Mouse (Mus musculus) forebrain, embryonic 16.5 days (tissue): ENCODE data around the gene Prox1. TPM values are rescaled to one million over a fixed set of nuclear protein-coding genes. Genes with fewer than 3 reads are reported as not detected.
A peak's percentile ranks its signal among the peaks of the same experiment; 100 is the strongest.

Experiments used
- ATAC-seq: fragments of 200-750 bp; cut with Nextera tagmentation; 2 replicates; pipeline ENCODE4 v1.8.0; 2017; ENCODE audit warnings: mild to moderate bottlenecking, moderate library complexity
- H3K27ac ChIP-seq: fragments of 300-500 bp; sonication (generic); 2 replicates; pipeline ENCODE4 v1.5.1; 2014; ENCODE audit warnings: low read length, control low read depth
- H3K27me3 ChIP-seq: fragments of 300-500 bp; sonication (generic); replicated peaks from 2 replicates; pipeline ENCODE4 v1.6.1; 2014; ENCODE audit warnings: low read length; ENCODE audit not compliant: control insufficient read depth, insufficient read depth
- H3K36me3 ChIP-seq: fragments of 300-500 bp; sonication (generic); 2 replicates; pipeline ENCODE4 v1.6.1; 2014; ENCODE audit not compliant: control insufficient read depth, insufficient read depth
- H3K4me1 ChIP-seq: fragments of 300-500 bp; sonication (generic); replicated peaks from 2 replicates; pipeline ENCODE4 v1.6.1; 2014; ENCODE audit warnings: low read length; ENCODE audit not compliant: control insufficient read depth, insufficient read depth
- H3K4me2 ChIP-seq: fragments of 300-500 bp; sonication (generic); 2 replicates; pipeline ENCODE4 v1.6.1; 2014; ENCODE audit warnings: mild to moderate bottlenecking, low read length, control low read depth
- H3K4me3 ChIP-seq: fragments of 300-500 bp; sonication (generic); replicated peaks from 2 replicates; pipeline ENCODE4 v1.5.1; 2014; ENCODE audit warnings: mild to moderate bottlenecking, low read length, control low read depth
- H3K9ac ChIP-seq: fragments of 300-500 bp; sonication (generic); replicated peaks from 2 replicates; pipeline ENCODE4 v1.6.1; 2014; ENCODE audit warnings: low read depth, low read length, control low read depth
- H3K9me3 ChIP-seq: fragments of 300-500 bp; sonication (generic); 2 replicates; pipeline ENCODE4 v1.6.1; 2016; ENCODE audit warnings: low read length; ENCODE audit not compliant: control insufficient read depth
- WGBS: fragments of 180-500 bp; shearing (Covaris S2); extraction: QIAGEN DNeasy Blood & Tissue Kit; methylation state at CpG from one replicate; pipeline ENCODE4 v1.1.7; 2014; 5-methylcytosine and 5-hydroxymethylcytosine counted together
- polyA plus RNA-seq: library from polyadenylated mRNA; unstranded; fragments of >200 nt; fragmentation: Nextera tagmentation; extraction: Ambion mirVana; gene quantifications from 2 replicates; pipeline ENCODE4 v1.2.1, GENCODE M21; 2015

Gene Prox1
- polyA plus RNA-seq, 1 experiment from 2014 or later = 9.4 TPM

- ATAC-seq = peak; percentile 17; the same call in 1 of the 2 replicates
- Histone ChIP-seq H3K27me3 (peaks cover 13% of the 10 kb centered on the region), H3K4me3 (peak overlapping the region; percentile 70), H3K4me1 (peaks cover 31% of the 10 kb centered on the region), H3K36me3 (no peaks in the 10 kb centered on the region), H3K9ac (peak overlapping the region; percentile 64), H3K4me2 (peak overlapping the region; percentile 81), H3K9me3 (no peaks in the 10 kb centered on the region), H3K27ac (peak overlapping the region; percentile 42; the same call in 1 of the 2 replicates)
- under 1% methylated on average over 51 of the region's 51 CpGs for WGBS
These were observed 1.5 kb downstream of the Prox1 start for GRCm38 (mm10) chr1:190168761-190169671.

GRCm38 (mm10) chr1:190168115-190168514 lies 2.4 kb downstream of the Prox1 start:
- H3K4me1 ChIP-seq = peaks cover 23% of the 10 kb centered on the region
- 3% methylated on average over 4 of the region's 4 CpGs for WGBS

GRCm38 (mm10) chr1:190167609-190168008 lies 2.9 kb downstream of the Prox1 start:
- H3K4me1 ChIP-seq = peaks cover 21% of the 10 kb centered on the region
- peaks cover 15% of the 10 kb centered on the region for H3K27me3 ChIP-seq
- no peak for ATAC-seq
- no peaks in the 10 kb centered on the region for H3K9me3 ChIP-seq
- WGBS = 0% methylated on average over 1 of the region's 1 CpGs
- no peaks in the 10 kb centered on the region for H3K36me3 ChIP-seq
- no peak overlapping the region for H3K27ac ChIP-seq
- peak overlapping the region; percentile 13; the same call in 1 of the 2 replicates for H3K4me3 ChIP-seq
- H3K4me2 ChIP-seq = peak overlapping the region; percentile 25; the same call in 1 of the 2 replicates
- H3K9ac ChIP-seq = no peak overlapping the region

More at GRCm38 (mm10) chr1:190168115-190168514, 2.4 kb downstream of the Prox1 start:
- H3K36me3 ChIP-seq = no peaks in the 10 kb centered on the region
- no peaks in the 10 kb centered on the region for H3K9me3 ChIP-seq
- H3K4me2 ChIP-seq = peak overlapping the region; percentile 81
- ATAC-seq = no peak
- H3K27me3 ChIP-seq = peaks cover 13% of the 10 kb centered on the region
- peak overlapping the region; percentile 64; the same call in 1 of the 2 replicates for H3K9ac ChIP-seq
- no peak overlapping the region for H3K27ac ChIP-seq
- peak overlapping the region; percentile 70 for H3K4me3 ChIP-seq

- Histone ChIP-seq H3K36me3 (no peaks in the 10 kb centered on the region), H3K4me2 (no peak overlapping the region), H3K9ac (no peak overlapping the region), H3K4me3 (no peak overlapping the region), H3K9me3 (no peaks in the 10 kb centered on the region), H3K27ac (no peak overlapping the region), H3K4me1 (peaks cover 17% of the 10 kb centered on the region), H3K27me3 (peaks cover 13% of the 10 kb centered on the region)
- no peak for ATAC-seq
- 12% methylated on average over 4 of the region's 4 CpGs for WGBS
These were observed 5.0 kb downstream of the Prox1 start for GRCm38 (mm10) chr1:190165511-190165910.

- H3K4me3 ChIP-seq = no peak overlapping the region
- peaks cover 8% of the 10 kb centered on the region for H3K4me1 ChIP-seq
- H3K9me3 ChIP-seq = no peaks in the 10 kb centered on the region
- no peak overlapping the region for H3K4me2 ChIP-seq
- ATAC-seq = no peak
- H3K36me3 ChIP-seq = no peaks in the 10 kb centered on the region
- H3K27me3 ChIP-seq = peaks cover 13% of the 10 kb centered on the region
- WGBS = 77% methylated on average over 6 of the region's 6 CpGs
- no peak overlapping the region for H3K9ac ChIP-seq
- H3K27ac ChIP-seq = no peak overlapping the region
These were observed 7.0 kb downstream of the Prox1 start for GRCm38 (mm10) chr1:190163471-190163870.

GRCm38 (mm10) chr1:190161708-190162465 lies 8.6 kb downstream of the Prox1 start:
- H3K27ac ChIP-seq = no peak overlapping the region
- H3K9ac ChIP-seq = no peak overlapping the region
- H3K27me3 ChIP-seq = peaks cover 12% of the 10 kb centered on the region; the same call in 1 of the 2 replicates
- 66% methylated on average over 19 of the region's 19 CpGs for WGBS
- H3K9me3 ChIP-seq = no peaks in the 10 kb centered on the region
- H3K4me1 ChIP-seq = peaks cover 8% of the 10 kb centered on the region; the same call in 1 of the 2 replicates
- H3K36me3 ChIP-seq = no peaks in the 10 kb centered on the region
- H3K4me2 ChIP-seq = no peak overlapping the region
- no peak for ATAC-seq
- H3K4me3 ChIP-seq = no peak overlapping the region

GRCm38 (mm10) chr1:190161288-190161687 lies 9.2 kb downstream of the Prox1 start:
- no peaks in the 10 kb centered on the region for H3K9me3 ChIP-seq
- H3K4me3 ChIP-seq = no peak overlapping the region
- H3K27ac ChIP-seq = no peak overlapping the region
- peaks cover 8% of the 10 kb centered on the region; the same call in 1 of the 2 replicates for H3K4me1 ChIP-seq
- WGBS = 85% methylated on average over 18 of the region's 18 CpGs
- no peak overlapping the region for H3K9ac ChIP-seq
- no peak for ATAC-seq
- peaks cover 14% of the 10 kb centered on the region; the same call in 1 of the 2 replicates for H3K27me3 ChIP-seq
- no peak overlapping the region for H3K4me2 ChIP-seq
- H3K36me3 ChIP-seq = no peaks in the 10 kb centered on the region

GRCm38 (mm10) chr1:190159457-190159856 lies 11.1 kb downstream of the Prox1 start:
- no peaks in the 10 kb centered on the region for H3K9me3 ChIP-seq
- peaks cover 15% of the 10 kb centered on the region for H3K4me1 ChIP-seq
- no peak overlapping the region for H3K4me2 ChIP-seq
- 27% methylated on average over 11 of the region's 11 CpGs for WGBS
- no peak for ATAC-seq
- no peak overlapping the region for H3K4me3 ChIP-seq
- H3K27ac ChIP-seq = no peak overlapping the region
- H3K9ac ChIP-seq = no peak overlapping the region
- H3K36me3 ChIP-seq = no peaks in the 10 kb centered on the region
- H3K27me3 ChIP-seq = peaks cover 11% of the 10 kb centered on the region; the same call in 1 of the 2 replicates

GRCm38 (mm10) chr1:190155751-190156150 lies 14.8 kb downstream of the Prox1 start:
- Histone ChIP-seq H3K27ac (no peak overlapping the region), H3K27me3 (peaks cover 15% of the 10 kb centered on the region), H3K4me2 (no peak overlapping the region), H3K4me1 (peaks cover 15% of the 10 kb centered on the region), H3K4me3 (no peak overlapping the region), H3K36me3 (no peaks in the 10 kb centered on the region), H3K9me3 (no peaks in the 10 kb centered on the region), H3K9ac (no peak overlapping the region)
- peak; percentile 36; the same call in 1 of the 2 replicates for ATAC-seq
- 9% methylated on average over 8 of the region's 8 CpGs for WGBS
